ENCODE assay signal across 8 mouse cellular contexts in the genomic region with DNA sequence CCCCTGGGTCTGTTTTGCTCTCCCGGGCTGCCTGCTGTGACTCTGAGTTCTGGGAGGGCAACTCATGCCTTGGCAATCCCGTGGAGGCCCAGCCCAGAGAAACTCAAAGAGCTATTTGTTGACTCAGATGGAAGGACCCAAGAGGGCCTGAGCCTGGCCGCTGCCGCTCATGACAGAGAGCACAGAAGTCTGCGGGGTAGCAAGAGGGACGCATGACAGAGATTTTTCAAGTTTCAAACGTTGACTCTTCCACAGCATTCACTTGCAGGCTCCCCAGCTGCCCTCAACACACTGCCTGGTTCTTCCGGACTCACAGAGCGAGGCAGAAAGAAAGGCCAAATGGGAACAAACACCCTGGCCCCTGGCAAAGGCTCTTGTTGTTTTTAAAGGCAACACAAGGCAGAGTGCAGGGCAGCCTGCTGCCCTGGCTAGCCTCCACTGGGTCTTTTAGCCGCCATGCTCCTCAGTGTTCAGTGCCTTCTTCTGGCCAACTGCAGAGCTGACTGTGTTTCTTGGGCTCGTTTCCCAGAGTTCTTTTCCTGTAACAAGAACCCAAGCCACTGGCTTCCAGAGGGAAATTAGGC.
DNase-seq lines count a peak whose midpoint lies in the region; ATAC-seq lines count a peak whose summit lies in the region.

No protein-coding gene starts in this region.

- peaks cover 6% of the 10 kb centered on the region for H3K4me1 ChIP-seq in heart, embryonic 11.5 days (ENCODE audit: control insufficient read depth, insufficient read depth, low read length)
- H3K4me1 ChIP-seq in lung, embryonic 16.5 days (replicated peaks; ENCODE audit: control insufficient read depth, insufficient read depth, low read length): peaks cover 10% of the 10 kb centered on the region; the same call in 1 of the 2 replicates

- H3K4me3 ChIP-seq in heart, embryonic 11.5 days (ENCODE audit: low read depth, low read length): no peak overlapping the region
- H3K4me3 ChIP-seq in lung, embryonic 16.5 days (ENCODE audit: low read length): no peak overlapping the region

- H3K9me3 ChIP-seq in heart, embryonic 11.5 days (replicated peaks; ENCODE audit: control insufficient read depth, low read length): no peaks in the 10 kb centered on the region
- no peaks in the 10 kb centered on the region for H3K9me3 ChIP-seq in lung, embryonic 16.5 days (ENCODE audit: control insufficient read depth, low read length)

- no peak for ATAC-seq in heart, embryonic 11.5 days (replicated peaks; ENCODE audit: insufficient number of reproducible peaks, low FRiP score, low TSS enrichment)
- 0 out of 2 replicates have a peak, but pooled peaks have one; percentile 43 for ATAC-seq in lung, embryonic 16.5 days (ENCODE audit: low read depth)
- ATAC-seq in activated CD4-positive, CD25-positive, alpha-beta regulatory T cell, adult 4 months: no peak

- H3K27me3 ChIP-seq in heart, embryonic 11.5 days (ENCODE audit: control insufficient read depth, insufficient read depth, low read length): no peaks in the 10 kb centered on the region
- no peaks in the 10 kb centered on the region for H3K27me3 ChIP-seq in lung, embryonic 16.5 days (ENCODE audit: control insufficient read depth, insufficient read depth, low read depth, low read length)

- DNase-seq in heart, adult 18-20 months: peak; percentile 60 to 71
- DNase-seq in cerebellum, adult 9-10 months: peak; percentile 43
- DNase-seq in heart, adult 8-10 months (ENCODE audit: low spot score): peak; percentile 49
- peak; percentile 71 for DNase-seq in kidney, postnatal 10 days
- DNase-seq in natural killer cell, adult 2 months (ENCODE audit: low spot score in 2 of 2): no peak

- no peak overlapping the region for H3K9ac ChIP-seq in heart, embryonic 11.5 days (ENCODE audit: low read depth, low read length)
- H3K9ac ChIP-seq in lung, embryonic 16.5 days (ENCODE audit: low read length): no peak overlapping the region

- no peak overlapping the region for H3K27ac ChIP-seq in heart, embryonic 11.5 days (ENCODE audit: low read depth, low read length)
- no peak overlapping the region for H3K27ac ChIP-seq in lung, embryonic 16.5 days (ENCODE audit: low read length)

- 34% methylated on average over 11 of the region's 11 CpGs for WGBS in heart, embryonic 11.5 days (ENCODE audit: insufficient replicate concordance)
- whole genome bisulfite sequencing in lung, embryonic 16.5 days: 26% methylated on average over 11 of the region's 11 CpGs

- H3K4me2 ChIP-seq in heart, embryonic 11.5 days: no peak overlapping the region
- no peak overlapping the region for H3K4me2 ChIP-seq in lung, embryonic 16.5 days (ENCODE audit: low read depth, low read length)

- H3K36me3 ChIP-seq in heart, embryonic 11.5 days (ENCODE audit: control insufficient read depth, insufficient read depth, low read length): no peaks in the 10 kb centered on the region
- H3K36me3 ChIP-seq in lung, embryonic 16.5 days (ENCODE audit: control insufficient read depth, insufficient read depth, low read length): no peaks in the 10 kb centered on the region

Comparison
In these comparisons a context has a peak if more than half of its experiments do, and no peak if none do; other contexts are left out.
1. DNase-seq: peak in heart, adult 18-20 months (2 of 2), cerebellum, adult 9-10 months (single experiment), heart, adult 8-10 months (single experiment) and kidney, postnatal 10 days (single experiment); none in natural killer cell, adult 2 months (0 of 2).